Mouse (Mus musculus): ENCODE data around the gene Capn2. TPM values are rescaled to one million over a fixed set of nuclear protein-coding genes. Genes with fewer than 3 reads are reported as not detected.
A peak's percentile ranks its signal among the peaks of the same experiment; 100 is the strongest.

Capn2 gene
- polyA plus RNA-seq (2015; fragmentation: Nextera tagmentation; extraction: Ambion mirVana) = 90.2 and 93.3 TPM in 2 replicates

DNA sequence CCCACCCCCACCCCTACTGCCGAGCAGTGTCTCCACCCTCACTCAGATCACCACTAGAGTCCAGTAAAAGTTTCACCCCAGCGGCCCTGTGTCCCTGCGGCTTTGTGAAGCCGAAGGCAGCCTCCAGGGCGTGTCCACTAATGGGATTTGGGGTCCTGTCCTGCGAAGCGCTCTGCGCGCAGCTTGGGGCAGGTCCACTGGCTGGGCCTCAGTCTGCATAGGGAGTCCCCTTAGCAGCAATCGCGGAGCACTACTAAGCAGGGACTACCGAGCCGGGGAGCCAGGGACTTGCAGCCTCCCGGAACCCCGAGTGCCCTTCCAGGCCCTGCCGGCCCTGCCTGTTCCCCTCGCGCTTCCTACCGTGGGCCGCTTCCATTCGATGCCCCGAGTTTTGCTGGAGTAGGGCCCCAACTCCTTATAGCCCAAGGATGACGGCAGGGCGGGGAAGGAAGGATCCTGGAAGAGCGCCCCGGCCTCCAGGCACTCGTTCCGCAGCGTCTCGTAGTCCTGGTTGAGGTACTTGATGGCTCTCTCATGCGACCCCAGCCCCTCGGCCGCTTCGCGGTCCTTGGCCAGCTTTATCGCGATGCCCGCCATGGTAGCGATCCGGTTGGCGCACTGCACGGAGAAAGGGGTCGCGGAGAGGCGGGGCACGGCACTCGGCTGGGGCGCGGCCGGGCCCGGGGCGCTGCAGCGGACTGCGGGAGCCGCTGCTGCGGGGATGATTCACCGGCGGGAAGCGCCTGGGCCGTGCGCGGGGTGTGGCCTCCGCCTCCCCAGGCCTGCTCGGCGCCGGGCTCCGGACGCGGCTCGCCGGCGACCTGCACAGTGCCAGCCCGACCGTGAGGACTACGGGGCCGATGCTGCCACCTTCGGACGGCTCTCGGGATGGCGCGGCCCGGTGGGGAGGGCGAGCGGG lies at the start of gene Capn2:
Gene Capn2, minus strand, starts transcription at position 851 of the 919 bp plus-strand sequence.
- H3K27ac ChIP-seq (replicated peaks) = peak within 1 kb of the TSS; percentile 90
- H3K9ac ChIP-seq = peak within 1 kb of the TSS; percentile 91
- peaks cover 79% of the 10 kb centered on the region for H3K4me1 ChIP-seq
- H3K4me2 ChIP-seq = peak within 1 kb of the TSS; percentile 77
- H3K36me3 ChIP-seq = peaks cover 22% of the 10 kb centered on the region
- no peaks in the 10 kb centered on the region for H3K9me3 ChIP-seq
- peak; percentile 67 for ATAC-seq (ENCODE audit: extremely low read depth, insufficient number of reproducible peaks, low FRiP score, low TSS enrichment)
- under 1% methylated on average over 81 of the region's 84 CpGs for WGBS
- H3K4me3 ChIP-seq = peak within 1 kb of the TSS; percentile 70
- H3K27me3 ChIP-seq (replicated peaks) = no peaks in the 10 kb centered on the region

DNA sequence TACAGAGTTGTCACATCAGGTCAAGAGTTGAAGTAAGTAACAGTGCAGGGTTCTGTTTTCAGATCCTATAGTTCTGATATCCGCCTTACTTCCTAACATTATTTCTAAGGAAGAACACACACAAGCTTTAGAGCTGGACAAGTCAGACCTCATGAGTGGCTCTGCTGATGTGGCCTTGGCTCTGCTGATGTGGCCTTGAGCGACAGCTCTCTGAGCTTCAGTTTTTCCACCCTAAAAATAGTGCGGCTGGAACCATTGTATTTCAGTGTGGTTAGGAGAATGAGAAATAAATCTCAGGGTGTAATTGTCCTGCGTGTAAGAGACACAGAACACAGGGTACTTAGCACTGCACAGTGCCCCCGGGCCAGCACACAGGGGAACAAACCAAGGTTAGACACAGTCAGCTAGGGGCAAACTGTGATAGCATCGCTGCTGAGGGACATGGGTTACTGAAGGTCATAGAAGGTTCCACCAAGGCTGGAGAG lies 48.0 kb upstream of the Capn2 start:
- Histone ChIP-seq H3K9me3 (no peaks in the 10 kb centered on the region), H3K27me3 (replicated peaks) (no peaks in the 10 kb centered on the region; the same call in 1 of the 2 replicates), H3K4me3 (no peak overlapping the region), H3K4me2 (no peak overlapping the region), H3K9ac (no peak overlapping the region), H3K4me1 (peaks cover 5% of the 10 kb centered on the region; the same call in 1 of the 2 replicates), H3K36me3 (no peaks in the 10 kb centered on the region), H3K27ac (replicated peaks) (no peak overlapping the region)
- 72% methylated on average over 6 of the region's 6 CpGs for WGBS
- no peak for ATAC-seq (ENCODE audit: extremely low read depth, insufficient number of reproducible peaks, low FRiP score, low TSS enrichment)

DNA sequence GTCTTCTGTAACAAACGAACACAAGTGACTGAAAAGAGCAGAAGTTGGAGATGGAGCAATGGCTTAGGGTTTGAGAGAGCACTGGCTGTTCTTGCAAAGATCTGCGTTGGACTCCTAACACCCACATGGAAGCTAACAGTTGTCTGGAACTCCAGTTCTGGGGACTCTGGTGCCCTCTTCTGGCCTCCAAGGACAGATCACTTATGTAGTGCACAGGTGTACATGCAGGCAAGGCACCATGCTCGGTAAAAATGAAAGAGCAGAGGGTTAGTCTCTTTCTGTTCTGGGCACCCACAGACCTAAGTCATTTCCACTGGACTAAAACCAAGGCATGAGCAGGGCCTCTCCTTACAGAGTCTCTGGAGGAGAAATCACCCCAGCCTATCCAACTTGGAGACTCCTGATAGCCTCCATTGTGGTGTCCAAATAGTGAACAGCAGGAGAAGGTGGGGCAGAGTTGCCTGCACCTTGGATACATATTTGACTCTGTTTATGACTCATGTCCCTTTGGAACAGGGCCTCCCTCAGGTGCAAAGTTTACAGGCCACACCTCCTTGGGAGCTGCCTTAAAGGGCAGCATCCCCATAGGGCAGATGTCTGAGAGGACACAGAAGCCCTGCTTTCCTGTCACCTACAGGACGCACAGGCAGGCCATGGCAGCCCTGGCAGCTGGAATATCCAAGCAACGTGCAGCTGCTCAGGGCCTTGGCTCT lies 47.2 kb upstream of the Capn2 start, which contains the start of gene Capn8:
Gene Capn8, plus strand, starts transcription at position 600 of the 713 bp plus-strand sequence.
- WGBS = 73% methylated on average over 5 of the region's 5 CpGs
- no peak within 1 kb of the TSS for H3K27ac ChIP-seq (replicated peaks)
- no peaks in the 10 kb centered on the region for H3K36me3 ChIP-seq
- no peak for ATAC-seq (ENCODE audit: extremely low read depth, insufficient number of reproducible peaks, low FRiP score, low TSS enrichment)
- H3K4me2 ChIP-seq = no peak within 1 kb of the TSS
- no peaks in the 10 kb centered on the region for H3K9me3 ChIP-seq
- peaks cover 5% of the 10 kb centered on the region; the same call in 1 of the 2 replicates for H3K4me1 ChIP-seq
- no peaks in the 10 kb centered on the region; the same call in 1 of the 2 replicates for H3K27me3 ChIP-seq (replicated peaks)
- no peak within 1 kb of the TSS for H3K4me3 ChIP-seq
- H3K9ac ChIP-seq = no peak within 1 kb of the TSS

DNA sequence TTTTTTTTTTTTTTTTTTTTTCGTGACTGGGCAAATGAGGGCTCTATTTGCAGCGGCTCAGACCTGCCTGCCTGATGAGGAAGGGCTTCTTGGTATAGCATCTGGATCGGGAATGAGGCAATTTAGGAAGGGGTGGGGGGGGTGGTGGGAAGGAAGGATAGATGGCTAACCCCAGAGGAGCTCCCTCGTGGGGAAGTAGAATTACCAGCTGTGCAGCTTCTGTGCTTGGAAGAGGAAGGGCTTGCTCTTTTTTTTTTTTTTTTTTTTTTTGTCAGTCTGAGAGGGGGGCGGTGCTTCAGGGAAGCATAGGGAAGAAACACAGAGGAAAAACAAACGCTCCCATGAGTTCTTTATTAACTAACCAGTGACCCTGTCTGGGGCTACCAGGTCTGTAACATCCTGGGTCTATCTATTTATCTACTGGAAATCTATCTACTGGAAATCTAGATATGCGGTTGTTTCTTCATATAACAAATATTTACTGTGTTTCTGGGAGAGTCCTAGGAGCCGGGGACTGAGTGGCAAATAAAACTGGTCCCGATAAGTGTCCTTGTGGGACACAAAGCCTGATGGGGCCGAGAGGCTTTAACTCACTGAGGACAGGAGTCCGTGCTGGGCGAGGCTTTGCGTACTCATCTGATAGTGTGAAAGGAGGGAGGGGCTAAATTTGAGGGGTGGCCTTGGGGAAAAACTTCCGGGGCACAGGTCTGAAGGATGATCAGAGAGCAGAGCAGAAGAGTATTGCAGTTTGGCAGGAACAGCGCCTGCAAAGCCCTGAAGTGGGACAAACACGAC lies 45.4 kb upstream of the Capn2 start:
- Histone ChIP-seq H3K4me1 (peaks cover 5% of the 10 kb centered on the region; the same call in 1 of the 2 replicates), H3K4me2 (peak overlapping the region; percentile 13; the same call in 1 of the 2 replicates), H3K27me3 (replicated peaks) (peaks cover 4% of the 10 kb centered on the region; the same call in 1 of the 2 replicates), H3K36me3 (no peaks in the 10 kb centered on the region), H3K27ac (replicated peaks) (no peak overlapping the region), H3K9ac (no peak overlapping the region), H3K9me3 (no peaks in the 10 kb centered on the region), H3K4me3 (no peak overlapping the region)
- ATAC-seq (ENCODE audit: extremely low read depth, insufficient number of reproducible peaks, low FRiP score, low TSS enrichment) = no peak
- 46% methylated on average over 16 of the region's 16 CpGs for WGBS

DNA sequence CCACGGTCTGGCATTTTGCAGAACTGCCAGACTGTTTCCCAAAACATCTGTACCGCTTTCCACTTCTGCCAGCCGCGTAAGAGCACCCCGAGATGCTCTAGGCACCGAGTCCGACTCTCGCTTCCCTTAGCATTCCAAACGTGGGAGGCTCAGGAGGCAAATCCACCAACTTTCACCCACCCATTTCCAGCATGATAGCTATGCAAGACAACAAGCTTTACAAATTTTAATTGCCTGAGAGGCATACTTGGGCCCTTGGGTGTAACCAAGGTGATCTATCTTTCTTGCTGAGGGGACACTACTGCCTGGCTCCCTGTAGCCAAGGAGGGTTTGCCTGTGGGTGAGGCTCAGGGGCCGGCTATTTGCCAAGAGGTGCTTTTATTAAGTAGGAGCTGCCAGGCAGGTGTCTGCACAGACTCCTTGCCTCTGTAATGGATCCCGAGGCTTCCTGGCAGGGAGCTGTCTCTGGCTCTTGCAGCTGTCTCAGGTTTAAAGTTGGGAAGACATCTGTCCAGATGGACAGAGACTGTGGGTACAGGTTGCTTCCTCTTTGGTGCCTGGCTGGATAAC lies 44.6 kb upstream of the Capn2 start:
- Histone ChIP-seq H3K9ac (no peak overlapping the region), H3K4me3 (no peak overlapping the region), H3K4me2 (no peak overlapping the region), H3K9me3 (no peaks in the 10 kb centered on the region), H3K4me1 (peaks cover 5% of the 10 kb centered on the region; the same call in 1 of the 2 replicates), H3K27ac (replicated peaks) (no peak overlapping the region), H3K27me3 (replicated peaks) (peaks cover 4% of the 10 kb centered on the region; the same call in 1 of the 2 replicates), H3K36me3 (no peaks in the 10 kb centered on the region)
- no peak for ATAC-seq (ENCODE audit: extremely low read depth, insufficient number of reproducible peaks, low FRiP score, low TSS enrichment)
- WGBS = 70% methylated on average over 11 of the region's 11 CpGs

DNA sequence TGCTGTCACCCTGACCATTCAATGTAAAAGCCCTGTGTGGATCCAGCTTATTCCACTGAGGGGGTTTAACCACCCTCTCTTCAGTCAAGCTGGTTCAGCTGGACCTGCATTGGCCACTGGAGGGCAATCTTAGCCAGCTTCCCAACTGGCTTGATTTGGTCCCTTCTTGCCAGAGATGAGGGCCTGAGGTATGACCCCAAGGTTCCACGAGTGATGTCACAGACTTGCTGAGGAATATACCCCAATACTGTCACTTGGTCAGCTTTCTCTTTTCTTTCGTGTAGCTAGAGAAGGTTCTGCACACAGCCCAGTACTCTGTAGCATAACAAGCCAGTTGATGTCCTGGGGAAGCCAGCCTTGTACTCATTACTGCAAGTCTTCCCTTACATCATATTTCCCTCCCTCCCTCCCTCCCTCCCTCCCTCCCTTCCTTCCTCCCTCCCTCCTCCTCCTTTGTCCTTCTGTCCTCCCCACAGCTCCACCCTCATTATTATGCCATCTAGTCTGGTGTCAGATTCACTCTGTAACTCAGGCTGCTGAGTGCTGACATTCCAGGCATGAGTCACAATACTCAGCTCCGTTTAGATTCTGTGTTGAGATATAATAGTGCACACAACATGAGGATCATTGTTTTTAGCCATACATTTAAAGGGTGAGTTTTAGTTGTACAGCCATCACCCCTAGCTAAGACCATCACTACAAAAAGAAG lies 43.1 kb upstream of the Capn2 start:
- Histone ChIP-seq H3K9ac (no peak overlapping the region), H3K4me1 (peaks cover 5% of the 10 kb centered on the region; the same call in 1 of the 2 replicates), H3K27me3 (replicated peaks) (peaks cover 4% of the 10 kb centered on the region; the same call in 1 of the 2 replicates), H3K27ac (replicated peaks) (no peak overlapping the region), H3K36me3 (no peaks in the 10 kb centered on the region), H3K9me3 (no peaks in the 10 kb centered on the region), H3K4me2 (no peak overlapping the region), H3K4me3 (no peak overlapping the region)
- WGBS = 22% methylated on average over 3 of the region's 3 CpGs
- no peak for ATAC-seq (ENCODE audit: extremely low read depth, insufficient number of reproducible peaks, low FRiP score, low TSS enrichment)

DNA sequence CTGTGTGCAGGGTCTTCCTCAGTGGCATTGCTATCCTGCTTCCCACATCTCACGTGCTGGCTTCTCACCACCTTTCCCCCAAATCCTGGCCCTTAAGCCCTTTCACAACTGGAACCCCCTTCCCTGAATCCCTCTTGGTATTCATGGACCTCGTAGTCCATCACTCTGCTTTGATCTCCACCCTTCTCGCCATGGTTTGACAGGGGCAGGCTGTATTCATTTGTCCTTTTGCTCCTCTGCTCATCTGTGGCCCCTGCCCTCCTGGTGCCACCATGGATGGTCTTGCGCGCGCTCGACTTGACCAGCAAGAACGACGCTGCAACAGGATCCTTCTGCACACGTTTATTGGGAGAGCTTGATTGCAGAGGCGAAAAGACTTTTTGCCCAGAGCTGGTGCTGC lies 42.1 kb upstream of the Capn2 start:
- ATAC-seq (ENCODE audit: extremely low read depth, insufficient number of reproducible peaks, low FRiP score, low TSS enrichment) = no peak
- Histone ChIP-seq H3K4me3 (no peak overlapping the region), H3K9ac (no peak overlapping the region), H3K4me2 (no peak overlapping the region), H3K36me3 (no peaks in the 10 kb centered on the region), H3K27ac (replicated peaks) (no peak overlapping the region), H3K27me3 (replicated peaks) (peaks cover 4% of the 10 kb centered on the region; the same call in 1 of the 2 replicates), H3K4me1 (peaks cover 5% of the 10 kb centered on the region; the same call in 1 of the 2 replicates), H3K9me3 (no peaks in the 10 kb centered on the region)
- WGBS = 89% methylated on average over 10 of the region's 11 CpGs

DNA sequence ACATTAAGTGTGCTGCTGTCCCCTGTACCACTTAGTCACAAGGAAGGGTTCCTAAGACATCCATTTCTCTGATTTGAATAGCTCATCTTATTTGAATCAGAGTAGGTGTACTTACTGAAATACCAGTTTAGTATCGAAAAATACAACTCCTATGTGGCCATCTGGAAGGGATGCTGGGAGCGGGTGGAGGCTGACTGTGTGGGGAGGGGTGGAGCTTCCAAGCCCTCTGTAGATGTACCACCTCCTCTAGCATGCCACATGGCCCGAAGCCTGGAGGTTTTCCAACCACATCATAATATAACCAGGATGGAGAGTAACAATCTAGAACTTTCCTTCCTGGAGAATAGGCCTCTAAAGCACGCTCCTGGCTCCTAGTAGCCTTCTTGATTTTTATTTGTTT lies 40.9 kb upstream of the Capn2 start:
- WGBS = 66% methylated on average over 4 of the region's 4 CpGs
- Histone ChIP-seq H3K9ac (no peak overlapping the region), H3K4me1 (peaks cover 5% of the 10 kb centered on the region; the same call in 1 of the 2 replicates), H3K4me3 (no peak overlapping the region), H3K27ac (replicated peaks) (no peak overlapping the region), H3K4me2 (no peak overlapping the region), H3K27me3 (replicated peaks) (peaks cover 4% of the 10 kb centered on the region; the same call in 1 of the 2 replicates), H3K9me3 (no peaks in the 10 kb centered on the region), H3K36me3 (no peaks in the 10 kb centered on the region)
- no peak for ATAC-seq (ENCODE audit: extremely low read depth, insufficient number of reproducible peaks, low FRiP score, low TSS enrichment)

DNA sequence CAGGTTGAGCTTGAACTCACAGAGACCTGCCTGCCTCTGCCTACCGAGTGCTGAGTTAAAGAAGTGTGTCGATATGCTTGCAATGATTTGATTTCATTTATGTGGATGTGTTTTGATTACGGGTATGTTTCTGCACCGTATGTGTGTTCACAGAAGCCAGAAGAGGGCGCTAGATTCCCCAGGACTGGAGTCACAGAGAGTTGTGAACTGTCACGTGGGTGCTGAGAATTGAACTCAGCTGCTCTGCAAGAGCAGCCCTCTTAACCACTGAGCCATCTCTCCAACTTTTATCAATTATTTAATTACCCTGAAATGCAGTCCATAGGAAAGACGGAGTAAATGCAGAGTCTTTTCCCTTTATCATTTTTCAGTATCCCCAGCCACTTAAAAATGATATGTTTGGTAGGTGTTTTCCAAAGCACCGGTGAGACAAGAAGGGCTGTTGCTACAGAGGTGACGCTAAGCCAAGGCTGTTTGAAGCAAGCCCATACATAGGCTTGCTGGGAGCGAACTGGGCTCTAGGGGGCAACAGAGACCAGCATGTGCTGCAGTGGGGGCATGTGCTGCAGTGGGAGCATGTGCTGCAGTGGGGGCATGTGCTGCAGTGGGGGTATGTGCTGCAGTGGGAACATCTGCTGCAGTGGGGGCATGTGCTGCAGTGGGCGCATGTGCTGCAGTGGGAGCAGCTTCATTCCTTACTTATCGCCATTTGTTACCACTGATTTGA lies 36.4 kb upstream of the Capn2 start:
- H3K4me1 ChIP-seq = peaks cover 5% of the 10 kb centered on the region; the same call in 1 of the 2 replicates
- ATAC-seq (ENCODE audit: extremely low read depth, insufficient number of reproducible peaks, low FRiP score, low TSS enrichment) = no peak; the same call in 1 of the 2 replicates
- no peaks in the 10 kb centered on the region for H3K27me3 ChIP-seq (replicated peaks)
- no peak overlapping the region for H3K4me3 ChIP-seq
- H3K27ac ChIP-seq (replicated peaks) = no peak overlapping the region
- H3K4me2 ChIP-seq = no peak overlapping the region
- H3K9me3 ChIP-seq = no peaks in the 10 kb centered on the region
- H3K36me3 ChIP-seq = no peaks in the 10 kb centered on the region
- H3K9ac ChIP-seq = no peak overlapping the region
- WGBS = 56% methylated on average over 12 of the region's 12 CpGs
